Mouse (Mus musculus): ENCODE data around the gene Shank2. TPM values are rescaled to one million over a fixed set of nuclear protein-coding genes. Genes with fewer than 3 reads are reported as not detected.
A peak's percentile ranks its signal among the peaks of the same experiment; 100 is the strongest.

The Shank2 gene
- polyA plus RNA-seq, 1 experiment = 0.70 TPM

- H3K27me3 ChIP-seq (ENCODE audit: control insufficient read depth, insufficient read depth, insufficient read length) = no peaks in the 10 kb centered on the region
- no peaks in the 10 kb centered on the region for H3K36me3 ChIP-seq (ENCODE audit: control insufficient read depth, insufficient read depth)
- no peaks in the 10 kb centered on the region for H3K79me3 ChIP-seq (ENCODE audit: low read depth)
- H3K4me3 ChIP-seq (ENCODE audit: insufficient read depth, poor library complexity, severe bottlenecking) = no peak overlapping the region
- no peaks in the 10 kb centered on the region for H3K79me2 ChIP-seq (ENCODE audit: control insufficient read depth, insufficient read depth)
- TF ChIP-seq USF1 (IDR thresholded peaks at IDR 0.05; ENCODE audit: low read depth) (no peak), CTCF (IDR thresholded peaks at IDR 0.05; ENCODE audit: control insufficient read depth, insufficient read depth, insufficient read length) (peak; percentile 82)
- no peak overlapping the region for H3ac ChIP-seq (ENCODE audit: control insufficient read depth, insufficient read length, low read depth)
Observed at GRCm38 (mm10) chr7:144425953-144426352, 424.2 kb downstream of the Shank2 start.

GRCm38 (mm10) chr7:144426594-144426993 is 424.9 kb downstream of the Shank2 start:
- H3K36me3 ChIP-seq (ENCODE audit: control insufficient read depth, insufficient read depth) = no peaks in the 10 kb centered on the region
- H3ac ChIP-seq (ENCODE audit: control insufficient read depth, insufficient read length, low read depth) = no peak overlapping the region
- TF ChIP-seq CEBPB (IDR thresholded peaks at IDR 0.05; ENCODE audit: low read depth) = no peak

GRCm38 (mm10) chr7:144427460-144427859 is 425.7 kb downstream of the Shank2 start:
- Histone ChIP-seq H3K4me3 (ENCODE audit: insufficient read depth, poor library complexity, severe bottlenecking) (no peak overlapping the region), H3K79me2 (ENCODE audit: control insufficient read depth, insufficient read depth) (no peaks in the 10 kb centered on the region), H3K79me3 (ENCODE audit: low read depth) (no peaks in the 10 kb centered on the region), H3K36me3 (ENCODE audit: control insufficient read depth, insufficient read depth) (no peaks in the 10 kb centered on the region), H3K27me3 (ENCODE audit: control insufficient read depth, insufficient read depth, insufficient read length) (no peaks in the 10 kb centered on the region), H3ac (ENCODE audit: control insufficient read depth, insufficient read length, low read depth) (no peak overlapping the region)
- TF ChIP-seq MYOG (IDR thresholded peaks at IDR 0.05; ENCODE audit: control insufficient read depth, extremely low read depth, insufficient read length) = no peak
- no peak for TF ChIP-seq CEBPB (IDR thresholded peaks at IDR 0.05; ENCODE audit: low read depth)
- TF ChIP-seq MAX (IDR thresholded peaks at IDR 0.05) = no peak
- no peak for TF ChIP-seq MYOD1 (IDR thresholded peaks at IDR 0.05; ENCODE audit: control insufficient read depth, insufficient read length, low read depth)

More at GRCm38 (mm10) chr7:144426594-144426993, 424.9 kb downstream of the Shank2 start:
- Histone ChIP-seq H3K4me3 (ENCODE audit: insufficient read depth, poor library complexity, severe bottlenecking) (no peak overlapping the region), H3K79me3 (ENCODE audit: low read depth) (no peaks in the 10 kb centered on the region), H3K79me2 (ENCODE audit: control insufficient read depth, insufficient read depth) (no peaks in the 10 kb centered on the region), H3K27me3 (ENCODE audit: control insufficient read depth, insufficient read depth, insufficient read length) (no peaks in the 10 kb centered on the region)

- TF ChIP-seq CEBPB (IDR thresholded peaks at IDR 0.05; ENCODE audit: low read depth) (no peak), MAX (IDR thresholded peaks at IDR 0.05) (no peak), MYOG (IDR thresholded peaks at IDR 0.05; ENCODE audit: control insufficient read depth, extremely low read depth, insufficient read length) (no peak), USF1 (IDR thresholded peaks at IDR 0.05; ENCODE audit: low read depth) (no peak), CTCF (IDR thresholded peaks at IDR 0.05; ENCODE audit: control insufficient read depth, insufficient read depth, insufficient read length) (no peak), FOSL1 (IDR thresholded peaks at IDR 0.05; ENCODE audit: insufficient read depth, low read length, poor library complexity, severe bottlenecking) (no peak), MYOD1 (IDR thresholded peaks at IDR 0.05; ENCODE audit: control insufficient read depth, insufficient read length, low read depth) (no peak)
- Histone ChIP-seq H3K4me3 (ENCODE audit: insufficient read depth, poor library complexity, severe bottlenecking) (no peak overlapping the region), H3K79me2 (ENCODE audit: control insufficient read depth, insufficient read depth) (no peaks in the 10 kb centered on the region), H3K27me3 (ENCODE audit: control insufficient read depth, insufficient read depth, insufficient read length) (no peaks in the 10 kb centered on the region), H3ac (ENCODE audit: control insufficient read depth, insufficient read length, low read depth) (no peak overlapping the region), H3K79me3 (ENCODE audit: low read depth) (no peaks in the 10 kb centered on the region), H3K36me3 (ENCODE audit: control insufficient read depth, insufficient read depth) (peaks cover 24% of the 10 kb centered on the region)
Observed at GRCm38 (mm10) chr7:144432920-144433319, 431.2 kb downstream of the Shank2 start.

- Histone ChIP-seq H3K79me2 (ENCODE audit: control insufficient read depth, insufficient read depth) (peaks cover 10% of the 10 kb centered on the region), H3K27me3 (ENCODE audit: control insufficient read depth, insufficient read depth, insufficient read length) (no peaks in the 10 kb centered on the region), H3K36me3 (ENCODE audit: control insufficient read depth, insufficient read depth) (peaks cover 77% of the 10 kb centered on the region), H3K4me3 (ENCODE audit: insufficient read depth, poor library complexity, severe bottlenecking) (no peak overlapping the region), H3ac (ENCODE audit: control insufficient read depth, insufficient read length, low read depth) (no peak overlapping the region), H3K79me3 (ENCODE audit: low read depth) (no peaks in the 10 kb centered on the region)
- TF ChIP-seq MYOD1 (IDR thresholded peaks at IDR 0.05; ENCODE audit: control insufficient read depth, insufficient read length, low read depth) = no peak
- no peak for TF ChIP-seq MYOG (IDR thresholded peaks at IDR 0.05; ENCODE audit: control insufficient read depth, extremely low read depth, insufficient read length)
- TF ChIP-seq MAX (IDR thresholded peaks at IDR 0.05) = no peak
- no peak for TF ChIP-seq USF1 (IDR thresholded peaks at IDR 0.05; ENCODE audit: low read depth)
- no peak for TF ChIP-seq CEBPB (IDR thresholded peaks at IDR 0.05; ENCODE audit: low read depth)
- no peak for TF ChIP-seq CTCF (IDR thresholded peaks at IDR 0.05; ENCODE audit: control insufficient read depth, insufficient read depth, insufficient read length)
- no peak for TF ChIP-seq FOSL1 (IDR thresholded peaks at IDR 0.05; ENCODE audit: insufficient read depth, low read length, poor library complexity, severe bottlenecking)
Observed at GRCm38 (mm10) chr7:144438811-144439210, 437.1 kb downstream of the Shank2 start.

GRCm38 (mm10) chr7:144441466-144441865 is 439.7 kb downstream of the Shank2 start:
- no peak overlapping the region for H3ac ChIP-seq (ENCODE audit: control insufficient read depth, insufficient read length, low read depth)
- H3K36me3 ChIP-seq (ENCODE audit: control insufficient read depth, insufficient read depth) = peaks cover 91% of the 10 kb centered on the region
- H3K79me3 ChIP-seq (ENCODE audit: low read depth) = peaks cover 11% of the 10 kb centered on the region
- H3K4me3 ChIP-seq (ENCODE audit: insufficient read depth, poor library complexity, severe bottlenecking) = no peak overlapping the region
- no peaks in the 10 kb centered on the region for H3K27me3 ChIP-seq (ENCODE audit: control insufficient read depth, insufficient read depth, insufficient read length)
- peaks cover 28% of the 10 kb centered on the region for H3K79me2 ChIP-seq (ENCODE audit: control insufficient read depth, insufficient read depth)
- TF ChIP-seq MAX (IDR thresholded peaks at IDR 0.05) = no peak
- no peak for TF ChIP-seq FOSL1 (IDR thresholded peaks at IDR 0.05; ENCODE audit: insufficient read depth, low read length, poor library complexity, severe bottlenecking)
- TF ChIP-seq MYOD1 (IDR thresholded peaks at IDR 0.05; ENCODE audit: control insufficient read depth, insufficient read length, low read depth) = peak; percentile 96
